Mouse (Mus musculus): Measurements from ENCODE around the gene Cenpb. TPM values are rescaled to one million over a fixed set of nuclear protein-coding genes. Genes with fewer than 3 reads are reported as not detected.
"Not testable (repeated sequence)": the region's sequence is repeated elsewhere in the genome, so short reads cannot be mapped to it uniquely, and the experiment has no call there.

Cenpb gene
- 130 TPM for polyA plus RNA-seq (2012; fragmentation: generic; extraction: Trizol)

DNA sequence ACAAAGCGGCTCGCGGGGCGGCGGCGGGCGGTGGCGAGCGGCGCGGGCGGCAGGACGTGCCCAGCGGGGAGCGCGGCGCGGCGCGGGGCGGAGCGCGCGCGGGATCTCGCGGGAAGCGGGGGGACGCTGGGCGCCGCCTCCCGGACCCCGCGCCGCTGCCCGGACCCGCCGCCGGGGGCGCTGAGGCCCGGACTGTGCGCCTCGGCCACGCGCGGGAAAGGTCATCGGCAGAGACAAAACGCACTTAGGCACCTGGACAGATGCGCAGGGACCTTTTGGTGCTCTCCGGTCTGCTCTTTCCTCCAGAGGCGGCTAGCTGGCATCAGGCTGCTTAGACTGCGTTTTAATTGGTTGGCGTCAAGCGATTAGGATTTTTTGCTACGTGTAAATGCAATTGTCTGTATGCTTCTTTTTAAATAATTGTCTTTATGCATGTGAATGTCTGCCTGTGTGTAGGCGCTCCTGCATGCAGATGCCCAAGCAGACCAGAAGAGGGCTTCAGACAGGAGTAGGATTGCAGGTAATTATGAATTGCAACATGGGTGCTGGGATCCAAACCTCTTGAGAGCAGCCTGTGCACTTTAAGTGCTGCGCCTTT lies at the start of gene Cenpb:
Cenpb (minus strand) TSS at position 78 of the 598 bp plus-strand sequence.
- peak within 1 kb of the TSS; percentile 92 for H3K4me2 ChIP-seq (ENCODE audit: low read depth)
- H3K36me3 ChIP-seq (ENCODE audit: control insufficient read depth, insufficient read depth) = no peaks in the 10 kb centered on the region
- peaks cover 36% of the 10 kb centered on the region for H3K79me2 ChIP-seq (ENCODE audit: control insufficient read depth, insufficient read depth)
- H3K27me3 ChIP-seq (ENCODE audit: control insufficient read depth, insufficient read depth, insufficient read length) = no peaks in the 10 kb centered on the region
- TF ChIP-seq MYOD1 (IDR thresholded peaks at IDR 0.05; ENCODE audit: control insufficient read depth in 1 of 3, insufficient read length in 2 of 3, low read depth in 2 of 3) (peak in 1 of 3 experiments; percentile 52), POLR2AphosphoS2 (IDR thresholded peaks at IDR 0.05; ENCODE audit: insufficient read length, low read depth) (peak; percentile 67), USF1 (IDR thresholded peaks at IDR 0.05; ENCODE audit: low read depth) (no peak), POLR2A (IDR thresholded peaks at IDR 0.05; ENCODE audit: insufficient read length, low read depth) (peak; percentile 75), E2F4 (IDR thresholded peaks at IDR 0.05; ENCODE audit: insufficient read depth) (peak; percentile 56), MYOG (IDR thresholded peaks at IDR 0.05; ENCODE audit: control insufficient read depth in 1 of 3, insufficient read depth in 1 of 3, insufficient read length in 2 of 3, low read depth in 2 of 3) (peak in 1 of 3 experiments; percentile 23)
- H3K4me3 ChIP-seq = peak within 1 kb of the TSS; percentile 80
- peak within 1 kb of the TSS; percentile 58 for H3ac ChIP-seq (ENCODE audit: control insufficient read depth, insufficient read length)

DNA sequence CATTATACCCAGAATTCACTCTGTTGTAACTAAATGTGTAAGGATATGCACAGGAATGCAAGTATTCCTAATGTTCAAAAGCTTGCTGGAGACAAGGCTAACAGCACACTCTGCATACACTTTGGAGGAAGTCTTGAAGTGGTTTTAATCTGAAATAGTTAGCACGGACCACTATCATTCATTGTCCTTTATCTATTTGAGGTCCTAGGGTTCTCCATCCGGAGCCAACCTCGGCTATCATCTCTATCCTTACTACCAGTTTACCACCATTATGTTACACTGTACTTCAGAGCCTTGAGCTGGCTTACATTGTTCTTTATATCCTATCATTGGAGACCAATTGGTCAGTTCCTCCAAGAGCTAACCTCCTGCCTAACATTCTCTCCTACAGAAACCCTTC lies 47.4 kb upstream of the Cenpb start:
- no peak overlapping the region for H3ac ChIP-seq (ENCODE audit: control insufficient read depth, insufficient read length)

DNA sequence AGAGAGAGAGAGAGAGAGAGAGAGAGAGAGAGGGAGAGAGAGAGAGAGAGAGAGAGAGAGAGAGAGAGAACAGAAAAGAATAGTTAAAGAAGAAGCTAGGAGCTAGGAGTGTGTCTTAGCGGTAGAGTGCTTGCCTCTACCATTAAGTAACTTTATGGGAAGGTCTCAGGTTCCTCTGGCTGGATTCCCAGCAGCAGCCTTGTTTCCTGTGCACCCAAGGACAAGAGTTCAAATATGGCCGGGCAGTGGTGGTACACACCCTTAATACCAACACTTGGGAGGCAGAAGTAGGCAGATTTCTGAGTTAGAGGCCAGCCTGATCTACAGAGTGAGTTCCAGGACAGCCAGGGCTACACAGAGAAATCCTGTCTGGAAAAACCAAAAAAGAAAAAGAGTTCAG lies 46.8 kb upstream of the Cenpb start:
- H3K27me3 ChIP-seq (ENCODE audit: control insufficient read depth, insufficient read depth, insufficient read length); H3ac ChIP-seq (ENCODE audit: control insufficient read depth, insufficient read length); H3K79me2 ChIP-seq (ENCODE audit: control insufficient read depth, insufficient read depth); H3K4me3 ChIP-seq; H3K4me2 ChIP-seq (ENCODE audit: low read depth); H3K36me3 ChIP-seq (ENCODE audit: control insufficient read depth, insufficient read depth): not testable (repeated sequence)

More for the DNA sequence above, 47.4 kb upstream of the Cenpb start:
- no peak overlapping the region for H3K4me2 ChIP-seq (ENCODE audit: low read depth)
- TF ChIP-seq USF1 (IDR thresholded peaks at IDR 0.05; ENCODE audit: low read depth) = no peak
- TF ChIP-seq POLR2AphosphoS2 (IDR thresholded peaks at IDR 0.05; ENCODE audit: insufficient read length, low read depth) = no peak
- TF ChIP-seq SRF (IDR thresholded peaks at IDR 0.05; ENCODE audit: control insufficient read depth, insufficient read length, low read depth) = no peak
- TF ChIP-seq MYOD1 (IDR thresholded peaks at IDR 0.05; ENCODE audit: control insufficient read depth in 1 of 3, insufficient read length in 2 of 3, low read depth in 2 of 3) = no peak
- TF ChIP-seq TCF3 (IDR thresholded peaks at IDR 0.05; ENCODE audit: insufficient read length, low read depth) = no peak
- no peak for TF ChIP-seq CEBPB (IDR thresholded peaks at IDR 0.05; ENCODE audit: insufficient read depth, poor library complexity, severe bottlenecking)
- TF ChIP-seq MYOG (IDR thresholded peaks at IDR 0.05; ENCODE audit: control insufficient read depth in 1 of 3, insufficient read depth in 1 of 3, insufficient read length in 2 of 3, low read depth in 2 of 3) = no peak
- TF ChIP-seq POLR2A (IDR thresholded peaks at IDR 0.05; ENCODE audit: insufficient read length, low read depth) = no peak
- TF ChIP-seq TCF12 (IDR thresholded peaks at IDR 0.05; ENCODE audit: insufficient read depth, poor library complexity, severe bottlenecking) = no peak
- no peak for TF ChIP-seq E2F4 (IDR thresholded peaks at IDR 0.05; ENCODE audit: insufficient read depth)
- TF ChIP-seq MAX (IDR thresholded peaks at IDR 0.05; ENCODE audit: low read depth) = no peak
- TF ChIP-seq REST (IDR thresholded peaks at IDR 0.05; ENCODE audit: insufficient read depth, insufficient read length) = no peak
- H3K4me3 ChIP-seq = no peak overlapping the region
- H3K79me2 ChIP-seq (ENCODE audit: control insufficient read depth, insufficient read depth) = no peaks in the 10 kb centered on the region
- H3K27me3 ChIP-seq (ENCODE audit: control insufficient read depth, insufficient read depth, insufficient read length) = no peaks in the 10 kb centered on the region
- H3K36me3 ChIP-seq (ENCODE audit: control insufficient read depth, insufficient read depth) = no peaks in the 10 kb centered on the region

DNA sequence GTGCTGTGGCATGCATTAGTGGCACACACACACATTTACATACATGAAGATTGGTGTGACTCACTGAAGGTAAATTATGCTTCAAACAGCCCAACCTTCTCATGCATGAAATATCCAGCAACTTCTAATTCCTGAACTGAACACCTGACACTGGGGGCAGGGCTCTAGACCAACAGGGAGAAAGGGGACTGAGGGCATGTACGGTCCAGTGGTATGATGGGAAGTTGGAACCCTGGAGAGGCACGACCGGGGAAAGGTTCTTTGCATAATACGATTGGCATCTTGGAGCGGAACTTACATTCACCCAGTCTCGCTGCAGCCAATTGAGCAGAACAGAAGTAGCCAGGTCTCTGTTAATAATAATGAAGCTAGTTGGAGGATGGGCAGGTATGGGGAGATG lies 45.3 kb upstream of the Cenpb start:
- Histone ChIP-seq H3K4me2 (ENCODE audit: low read depth) (no peak overlapping the region), H3K4me3 (no peak overlapping the region), H3K79me2 (ENCODE audit: control insufficient read depth, insufficient read depth) (no peaks in the 10 kb centered on the region), H3K27me3 (ENCODE audit: control insufficient read depth, insufficient read depth, insufficient read length) (no peaks in the 10 kb centered on the region), H3K36me3 (ENCODE audit: control insufficient read depth, insufficient read depth) (no peaks in the 10 kb centered on the region), H3ac (ENCODE audit: control insufficient read depth, insufficient read length) (no peak overlapping the region)
- TF ChIP-seq MYOD1 (IDR thresholded peaks at IDR 0.05; ENCODE audit: control insufficient read depth in 1 of 3, insufficient read length in 2 of 3, low read depth in 2 of 3) (no peak), TCF12 (IDR thresholded peaks at IDR 0.05; ENCODE audit: insufficient read depth, poor library complexity, severe bottlenecking) (no peak), REST (IDR thresholded peaks at IDR 0.05; ENCODE audit: insufficient read depth, insufficient read length) (no peak)

DNA sequence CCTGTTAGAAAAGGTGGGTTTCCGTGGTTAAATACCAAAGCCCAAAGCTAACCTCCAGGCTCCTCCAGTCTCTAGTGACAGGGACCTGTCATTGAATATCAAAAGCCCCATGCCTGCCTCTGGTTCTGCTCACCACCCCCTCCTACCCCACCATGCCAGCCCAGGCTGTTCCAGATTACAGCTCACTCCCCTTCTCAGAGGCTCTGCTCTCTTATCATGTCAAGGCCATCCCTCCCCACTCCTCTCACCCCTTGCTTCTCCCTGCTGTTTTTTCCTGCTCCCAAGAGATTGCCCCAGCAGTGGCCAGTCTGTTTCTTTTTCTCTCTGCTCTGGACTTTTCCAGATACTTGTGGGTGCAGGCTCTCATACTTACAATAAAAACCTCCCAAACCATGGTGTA lies 43.7 kb upstream of the Cenpb start:
- Histone ChIP-seq H3K36me3 (ENCODE audit: control insufficient read depth, insufficient read depth) (no peaks in the 10 kb centered on the region), H3K79me2 (ENCODE audit: control insufficient read depth, insufficient read depth) (no peaks in the 10 kb centered on the region), H3K27me3 (ENCODE audit: control insufficient read depth, insufficient read depth, insufficient read length) (no peaks in the 10 kb centered on the region), H3K4me3 (no peak overlapping the region), H3K4me2 (ENCODE audit: low read depth) (no peak overlapping the region), H3ac (ENCODE audit: control insufficient read depth, insufficient read length) (no peak overlapping the region)
- TF ChIP-seq SRF (IDR thresholded peaks at IDR 0.05; ENCODE audit: control insufficient read depth, insufficient read length, low read depth) = no peak
- TF ChIP-seq TCF3 (IDR thresholded peaks at IDR 0.05; ENCODE audit: insufficient read length, low read depth) = no peak
- TF ChIP-seq TCF12 (IDR thresholded peaks at IDR 0.05; ENCODE audit: insufficient read depth, poor library complexity, severe bottlenecking) = no peak
- TF ChIP-seq MYOG (IDR thresholded peaks at IDR 0.05; ENCODE audit: control insufficient read depth in 1 of 3, insufficient read depth in 1 of 3, insufficient read length in 2 of 3, low read depth in 2 of 3) = no peak
- TF ChIP-seq POLR2AphosphoS2 (IDR thresholded peaks at IDR 0.05; ENCODE audit: insufficient read length, low read depth) = no peak

Data from myocyte (in vitro differentiated cells).